Mouse (Mus musculus): ENCODE results near the gene Zscan20.
"Not testable (repeated sequence)": the region's sequence is repeated elsewhere in the genome, so short reads cannot be mapped to it uniquely, and the experiment has no call there.

Zscan20 gene

DNA sequence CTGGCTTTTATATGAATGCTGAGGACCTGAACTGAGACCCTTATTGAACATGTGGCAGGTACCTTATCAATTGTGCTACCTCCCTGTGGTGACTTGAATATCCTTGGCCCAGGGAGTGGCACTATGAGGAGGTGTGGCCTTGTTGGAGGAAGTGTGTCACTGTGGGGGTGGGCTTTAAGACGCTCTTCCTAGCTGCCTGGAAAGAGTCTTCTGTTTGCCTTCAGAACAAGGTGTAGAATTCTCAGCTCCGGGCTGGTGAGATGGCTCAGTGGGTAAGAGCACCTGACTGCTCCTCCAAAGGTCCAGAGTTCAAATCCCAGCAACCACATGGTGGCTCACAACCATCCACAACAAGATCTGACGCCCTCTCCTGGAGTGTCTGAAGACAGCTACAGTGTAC is 1.8 kb upstream of the Zscan20 start:
- peak; percentile 34 for DNase-seq

DNA sequence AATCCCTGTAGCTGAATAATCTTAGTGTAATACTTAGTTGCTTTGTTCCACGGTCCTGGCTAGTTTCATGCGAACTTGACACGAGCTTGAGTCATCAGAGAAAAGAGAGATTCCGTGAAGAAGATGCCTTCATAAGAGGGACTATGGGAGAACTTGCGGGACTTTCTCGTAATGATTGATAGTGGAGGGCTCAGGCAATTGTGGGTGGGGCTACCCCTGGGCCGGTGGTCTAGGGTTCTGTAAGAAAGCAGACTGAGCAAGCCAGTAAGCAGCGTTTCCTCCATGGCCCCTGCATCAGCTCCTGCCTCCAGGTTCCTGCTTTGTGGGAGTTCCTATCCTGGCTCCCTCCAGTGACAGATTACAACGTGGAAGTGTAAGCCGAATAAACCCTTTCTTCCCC is 808 bp upstream of the Zscan20 start:
- DNase-seq, result peak; percentile 58

DNA sequence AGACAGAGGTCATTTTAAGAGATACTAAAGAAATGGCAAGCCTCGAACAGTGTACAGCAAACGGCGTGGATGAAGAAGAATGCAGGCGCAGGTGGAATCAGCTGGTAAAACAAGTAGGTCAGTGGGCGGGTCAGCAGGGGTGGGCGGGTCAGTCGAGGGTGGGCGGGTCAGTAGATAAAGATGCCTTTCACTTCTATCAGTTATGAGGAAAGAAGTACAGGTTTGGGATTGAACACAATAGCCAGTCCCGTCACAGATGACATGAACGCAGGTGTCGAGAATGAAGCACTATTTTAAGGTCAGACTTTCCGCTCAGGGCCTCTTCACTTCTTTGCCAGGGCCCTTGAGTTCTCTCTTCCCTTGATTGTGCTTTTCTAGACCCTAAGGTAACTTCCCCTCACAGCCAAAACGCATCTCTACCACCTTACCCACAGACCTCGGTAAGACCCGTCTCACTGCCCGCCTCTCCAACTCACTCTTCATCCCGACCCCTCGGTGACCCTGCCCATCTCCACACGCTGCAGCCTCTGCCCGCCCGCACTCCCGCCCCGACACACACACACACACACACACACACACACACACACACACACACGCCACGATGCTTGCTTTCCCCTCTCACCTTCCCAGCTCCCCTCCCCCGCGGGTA is 498 bp downstream of the Zscan20 start:
- DNase-seq, result no peak

DNA sequence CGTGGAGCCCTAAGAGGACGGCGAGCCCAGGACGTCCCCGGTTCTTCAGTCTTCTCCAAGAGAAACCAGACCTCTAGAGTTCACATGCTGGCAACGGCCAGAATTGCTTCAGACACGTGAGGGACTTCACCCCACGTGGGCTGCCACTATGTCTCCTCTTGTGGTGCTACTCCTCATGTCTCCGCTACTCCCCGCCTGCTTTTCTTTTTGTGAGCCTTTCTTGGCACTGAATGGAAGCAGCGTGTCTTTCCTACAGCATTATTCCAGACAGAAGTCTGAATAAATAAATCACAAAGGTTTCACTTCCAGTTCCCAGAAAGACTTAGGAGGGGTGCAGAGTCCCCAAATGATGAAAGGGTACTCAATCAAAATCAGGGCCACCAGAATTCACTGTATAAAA is 2.2 kb downstream of the Zscan20 start:
- peak; percentile 41 for DNase-seq

DNA sequence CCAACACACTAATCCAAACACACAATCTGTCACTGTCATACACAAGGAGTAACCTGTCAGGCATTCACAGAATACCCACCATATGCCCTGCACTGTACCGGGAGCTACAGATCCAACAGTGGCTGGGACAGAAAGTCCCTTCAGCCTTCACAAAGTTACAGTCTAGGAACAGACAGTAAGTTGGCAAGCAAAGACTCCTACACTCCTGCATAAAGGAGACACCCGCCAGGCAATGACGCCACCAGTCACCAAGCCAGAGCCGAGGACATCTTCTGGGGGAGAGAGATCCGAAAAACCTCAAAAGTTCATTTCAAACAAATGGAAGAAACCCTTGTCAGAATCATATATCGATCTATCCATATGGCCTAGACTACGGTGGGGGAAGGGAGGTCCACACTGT is 3.3 kb downstream of the Zscan20 start:
- no peak for DNase-seq

DNA sequence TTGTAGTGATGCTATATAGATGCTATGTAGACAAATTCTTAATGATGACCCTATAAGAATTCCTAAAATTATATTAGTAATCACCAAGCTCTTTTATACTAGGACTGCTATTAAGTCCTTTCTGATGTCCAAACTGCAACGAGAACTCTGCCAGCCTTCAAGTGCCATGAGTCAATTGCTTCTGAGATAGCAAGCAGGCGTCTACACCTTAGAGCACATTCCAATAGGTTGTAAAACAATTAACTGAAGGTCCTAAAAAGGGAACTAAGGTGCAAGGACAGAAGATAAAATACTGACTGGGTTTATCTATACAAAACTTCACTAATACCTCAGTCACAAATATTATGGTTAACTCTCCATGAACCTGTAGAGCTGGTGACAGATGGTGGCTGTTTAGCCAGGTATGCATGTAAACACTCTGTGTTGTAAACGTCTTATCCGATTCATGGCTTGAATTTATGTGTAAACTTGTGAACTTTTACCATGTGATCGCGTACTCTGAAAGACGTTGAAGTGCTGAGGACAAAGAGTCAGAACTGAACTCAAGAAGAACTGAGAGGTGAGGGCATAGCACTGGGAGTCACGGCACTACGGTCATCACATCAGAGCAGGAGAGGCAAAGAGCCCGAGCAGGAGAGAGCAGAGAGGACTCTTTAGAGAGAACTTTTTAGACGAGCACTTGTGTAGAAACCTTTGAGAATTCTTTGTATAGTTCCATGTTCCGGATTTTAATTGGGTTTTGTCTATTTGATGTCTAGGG is 11.9 kb downstream of the Zscan20 start:
- DNase-seq, result no peak

DNA sequence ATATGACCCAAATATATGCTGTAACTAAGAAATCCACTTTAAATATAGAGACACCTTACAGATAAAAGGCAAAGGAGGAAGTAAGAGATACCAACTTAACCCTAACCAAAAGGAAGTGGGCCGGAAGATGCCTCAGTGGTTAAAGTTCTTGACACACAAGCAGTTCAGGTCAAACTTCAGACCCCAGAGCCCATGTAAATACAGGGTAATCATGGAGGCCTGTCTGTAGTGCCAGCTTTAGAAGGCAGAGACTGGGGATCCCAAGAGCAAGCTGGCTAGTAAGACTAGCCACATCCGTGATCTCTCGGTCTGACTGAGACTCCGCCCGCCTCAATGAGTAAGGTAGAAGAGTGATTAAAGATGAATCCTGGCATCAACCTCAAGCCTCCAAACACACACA is 15.8 kb downstream of the Zscan20 start:
- DNase-seq, result no peak

DNA sequence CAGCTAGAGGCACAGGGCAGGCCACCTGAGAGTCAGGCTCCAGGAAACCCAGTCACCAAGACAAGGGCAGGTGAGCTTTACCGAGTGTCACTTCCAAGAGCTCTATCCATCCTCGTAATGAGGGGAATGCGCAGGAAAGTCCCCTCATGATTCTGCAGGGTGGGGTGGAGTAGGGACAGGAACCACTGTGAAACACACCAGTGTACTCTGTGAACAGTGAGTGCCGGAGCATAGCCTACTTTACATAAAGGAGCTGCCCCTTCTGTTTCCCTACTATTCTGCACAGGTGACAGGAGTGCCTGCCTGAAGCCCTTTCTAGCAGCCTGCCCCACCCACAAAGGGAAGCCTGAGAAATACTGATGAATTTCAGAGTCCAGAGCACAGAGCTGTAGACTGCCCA is 16.6 kb downstream of the Zscan20 start:
- no peak for DNase-seq

DNA sequence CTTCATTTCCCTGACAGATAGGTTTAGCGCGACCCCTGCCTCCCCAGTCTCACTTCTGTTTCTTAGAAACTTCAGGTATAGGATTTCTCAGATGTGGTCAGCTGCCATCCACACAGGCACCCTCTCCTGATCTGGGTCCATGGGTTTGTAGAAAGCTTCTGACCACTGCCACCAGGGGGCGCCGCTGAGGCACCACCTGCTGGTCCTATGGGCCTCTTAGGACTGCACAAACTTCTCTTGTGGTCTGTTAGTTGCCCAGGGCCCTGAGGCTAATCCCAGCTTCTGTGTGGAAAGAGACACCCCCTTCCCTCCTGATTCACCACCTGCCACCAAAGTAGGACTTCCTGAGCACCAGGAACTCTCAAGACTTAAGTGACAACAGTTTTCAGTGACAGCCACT is 30.7 kb downstream of the Zscan20 start:
- no peak for DNase-seq

DNA sequence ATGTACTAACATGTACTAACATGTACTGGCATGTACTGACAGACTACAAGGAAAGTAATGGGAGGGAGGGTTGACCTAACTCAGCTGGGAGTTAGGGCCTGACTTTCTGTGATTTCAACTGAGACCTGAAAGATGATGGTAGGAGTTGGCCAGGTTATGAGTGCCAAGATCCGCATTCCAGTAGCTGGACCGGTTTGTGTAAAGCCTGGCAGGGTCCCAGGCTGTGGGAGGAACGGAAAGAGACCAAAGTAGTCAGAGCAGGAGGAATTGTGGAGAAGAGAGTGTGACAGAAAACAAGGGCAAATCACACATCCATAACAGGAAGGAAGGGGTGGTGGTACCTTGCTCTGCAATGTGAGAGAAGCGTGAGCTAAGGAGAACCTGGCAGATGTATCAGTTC is 34.1 kb downstream of the Zscan20 start:
- DNase-seq, result no peak

DNA sequence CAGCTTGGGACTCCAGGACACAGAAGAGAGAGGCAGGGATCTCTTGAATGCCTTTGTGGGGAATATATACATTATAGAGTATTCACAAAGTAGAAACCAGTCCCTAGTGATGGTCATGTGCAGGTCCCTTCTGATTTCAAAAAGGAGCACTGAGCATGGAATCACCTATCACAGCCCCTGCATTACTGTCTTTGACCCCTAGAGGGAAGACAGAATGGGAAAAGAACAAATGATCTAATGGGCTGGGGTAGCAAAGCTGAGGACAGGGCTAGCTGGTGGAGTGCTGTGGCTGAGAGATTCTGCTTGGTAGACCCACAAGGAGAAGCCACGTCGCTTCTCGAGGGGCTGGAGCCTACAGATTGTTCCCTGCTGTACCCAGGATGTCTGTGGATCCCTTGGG is 49.6 kb downstream of the Zscan20 start:
- no peak for DNase-seq

DNA sequence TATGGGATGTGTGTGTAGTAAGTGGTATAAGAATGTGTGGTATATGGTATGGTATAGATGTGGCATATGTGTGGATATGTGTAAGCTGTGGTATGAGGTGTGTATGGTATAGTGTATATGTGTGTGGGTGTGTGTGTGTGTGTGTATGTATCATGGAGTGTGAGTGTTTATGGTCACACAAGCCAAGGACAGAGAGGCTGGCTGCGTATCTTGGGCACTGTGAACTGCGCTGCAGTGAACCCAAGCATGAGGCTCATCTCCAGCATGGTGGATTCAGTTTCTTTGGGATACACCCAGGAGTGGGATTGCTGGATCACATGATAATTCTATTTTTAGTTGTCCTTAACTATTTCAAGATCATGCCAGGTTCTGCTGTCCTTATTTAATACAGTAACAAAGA is 55.7 kb downstream of the Zscan20 start:
- DNase-seq, result no peak

DNA sequence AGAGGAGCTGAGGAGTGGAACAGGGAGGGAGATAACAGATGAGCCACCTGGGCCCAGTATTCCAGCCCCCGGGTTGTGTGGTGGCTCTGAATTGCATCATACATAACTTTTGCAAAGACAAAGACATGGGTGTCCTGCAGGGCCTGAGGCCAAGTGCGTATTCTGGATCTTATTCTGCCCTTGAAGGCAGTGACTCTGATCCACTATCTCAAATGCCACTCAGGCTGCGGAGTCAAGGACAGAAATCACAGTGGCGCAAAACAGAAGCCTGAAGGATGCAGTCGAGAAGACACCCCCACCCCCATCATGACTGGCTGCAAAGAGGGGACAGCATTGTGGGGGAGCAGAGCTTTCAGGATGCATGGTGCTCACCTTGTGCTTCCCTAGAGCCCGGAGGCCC is 59.1 kb downstream of the Zscan20 start:
- DNase-seq, result no peak

DNA sequence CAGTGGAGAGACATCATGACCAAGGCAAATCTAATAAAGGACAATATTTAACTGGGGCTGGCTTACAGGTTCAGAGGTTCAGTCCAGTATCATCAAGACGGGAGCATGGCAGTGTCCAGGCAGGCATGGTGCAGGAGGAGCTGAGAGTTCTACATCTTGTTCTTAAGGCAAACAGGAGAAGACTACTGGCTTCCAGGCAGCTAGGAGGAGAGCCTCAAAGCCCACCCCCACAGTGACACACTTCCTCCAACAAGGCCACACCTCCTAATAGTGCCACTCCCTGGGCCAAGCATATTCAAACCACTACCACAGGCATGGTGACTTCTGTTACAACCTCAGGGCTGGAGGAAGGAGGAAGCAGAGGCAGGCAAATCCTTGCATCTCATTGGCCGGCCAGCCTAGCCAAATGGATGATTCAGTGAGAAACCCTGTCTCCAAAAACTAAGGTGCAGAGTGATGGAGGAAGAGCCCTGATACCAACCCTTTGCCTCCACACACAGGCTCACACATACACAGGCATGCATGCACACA is 65.9 kb downstream of the Zscan20 start:
- not testable (repeated sequence) for DNase-seq

DNA sequence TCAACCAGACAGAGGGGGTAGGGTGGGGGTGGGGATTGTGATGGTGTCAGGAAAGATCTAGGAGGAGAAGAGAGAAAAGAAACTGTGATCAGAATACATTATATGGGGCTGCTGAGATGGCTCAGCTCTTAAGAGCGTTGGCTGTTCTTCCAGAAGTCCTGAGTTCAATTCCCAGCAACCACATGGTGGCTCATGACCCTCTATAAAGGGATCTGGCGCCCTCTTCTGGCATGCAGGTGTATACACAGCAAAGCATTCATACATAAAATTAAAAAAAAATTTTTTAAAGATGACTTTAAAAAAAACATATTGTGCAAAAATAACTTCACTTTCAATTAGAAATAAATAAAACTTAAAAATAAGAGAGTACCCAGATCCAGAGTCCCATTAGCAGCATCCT is 66.5 kb downstream of the Zscan20 start:
- peak; percentile 15 for DNase-seq

All from cerebellum, adult 9-10 months (tissue).